Mouse (Mus musculus): ENCODE data around the gene Ndufc1. TPM values are rescaled to one million over a fixed set of nuclear protein-coding genes. Genes with fewer than 3 reads are reported as not detected.
A peak's percentile ranks its signal among the peaks of the same experiment; 100 is the strongest.
"Not testable (repeated sequence)": the region's sequence is repeated elsewhere in the genome, so short reads cannot be mapped to it uniquely, and the experiment has no call there.

Gene Ndufc1
- polyA plus RNA-seq, 1 experiment from 2014 or later = 1,267 TPM

DNA sequence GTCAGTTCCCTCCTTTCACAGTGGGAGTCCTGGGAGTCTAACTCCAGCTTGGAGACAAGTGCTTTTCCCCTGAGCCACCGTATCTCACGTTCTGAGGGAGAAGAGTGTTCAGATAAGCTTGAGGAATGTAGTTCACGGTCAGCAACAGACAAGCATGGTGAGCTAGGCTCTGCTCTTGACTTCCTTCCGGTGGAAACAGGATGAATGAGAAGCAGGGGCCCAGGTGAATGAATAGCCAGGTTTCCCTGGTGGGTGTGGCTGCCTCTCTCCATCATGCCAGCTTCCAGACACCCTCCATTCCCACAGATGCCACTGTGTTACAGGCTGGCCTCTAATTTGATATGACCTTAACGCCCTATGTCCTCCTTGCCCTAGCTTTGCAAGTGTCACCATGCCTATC lies 51.7 kb downstream of the Ndufc1 start:
- peaks cover 9% of the 10 kb centered on the region; the same call in 1 of the 2 replicates for H3K4me1 ChIP-seq (ENCODE audit: control insufficient read depth, insufficient read depth, low read length)
- no peak for ATAC-seq (replicated peaks; ENCODE audit: insufficient number of reproducible peaks, low FRiP score, low TSS enrichment)
- peak overlapping the region; percentile 79 for H3K4me2 ChIP-seq
- H3K9me3 ChIP-seq (replicated peaks; ENCODE audit: control insufficient read depth, low read length) = no peaks in the 10 kb centered on the region
- no peak overlapping the region for H3K27ac ChIP-seq (ENCODE audit: low read depth, low read length)
- no peaks in the 10 kb centered on the region for H3K27me3 ChIP-seq (ENCODE audit: control insufficient read depth, insufficient read depth, low read length)
- no peak overlapping the region for H3K9ac ChIP-seq (ENCODE audit: low read depth, low read length)
- H3K4me3 ChIP-seq (ENCODE audit: low read depth, low read length) = no peak overlapping the region
- 20% methylated on average over 5 of the region's 5 CpGs for WGBS (ENCODE audit: insufficient replicate concordance)
- no peaks in the 10 kb centered on the region for H3K36me3 ChIP-seq (ENCODE audit: control insufficient read depth, insufficient read depth, low read length)

DNA sequence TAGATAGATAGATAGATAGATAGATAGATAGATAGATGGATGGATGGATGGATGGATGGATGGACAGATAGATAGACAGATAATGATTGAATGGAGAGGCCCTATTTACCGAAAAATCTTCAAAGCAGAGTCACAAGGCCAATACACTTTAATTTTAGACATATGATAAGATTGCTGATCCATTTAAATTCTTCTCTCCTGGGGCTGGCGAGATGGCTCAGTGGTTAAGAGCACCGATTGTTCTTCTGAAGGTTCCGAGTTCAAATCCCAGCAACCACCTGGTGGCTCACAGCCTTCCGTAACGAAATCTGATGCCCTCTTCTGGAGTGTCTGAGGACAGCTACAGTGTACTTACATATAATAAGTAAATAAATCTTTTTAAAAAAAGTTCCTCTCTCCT lies 53.8 kb downstream of the Ndufc1 start:
- not testable (repeated sequence) for H3K36me3 ChIP-seq (ENCODE audit: control insufficient read depth, insufficient read depth, low read length); H3K9ac ChIP-seq (ENCODE audit: low read depth, low read length); H3K27me3 ChIP-seq (ENCODE audit: control insufficient read depth, insufficient read depth, low read length); H3K4me3 ChIP-seq (ENCODE audit: low read depth, low read length); H3K27ac ChIP-seq (ENCODE audit: low read depth, low read length); ATAC-seq (replicated peaks; ENCODE audit: insufficient number of reproducible peaks, low FRiP score, low TSS enrichment); H3K4me1 ChIP-seq (ENCODE audit: control insufficient read depth, insufficient read depth, low read length); H3K9me3 ChIP-seq (replicated peaks; ENCODE audit: control insufficient read depth, low read length); H3K4me2 ChIP-seq
- 84% methylated on average over 6 of the region's 6 CpGs for WGBS (ENCODE audit: insufficient replicate concordance)

Other genes with a start within 250 kb of the Ndufc1 start
- 10.4 and 12.2 TPM in 2 replicates for gene Noct, start 184.5 kb downstream of the Ndufc1 start, polyA plus RNA-seq (2014; fragmentation: Nextera tagmentation; extraction: Ambion mirVana)
- gene Elf2, start 68.3 kb downstream of the Ndufc1 start, polyA plus RNA-seq (2014; fragmentation: Nextera tagmentation; extraction: Ambion mirVana) = 44.5 and 48.2 TPM in 2 replicates
- 14.2 and 15.4 TPM in 2 replicates for gene Mgarp, start 12.2 kb downstream of the Ndufc1 start, polyA plus RNA-seq (2014; fragmentation: Nextera tagmentation; extraction: Ambion mirVana)
- 37.8 and 39.6 TPM in 2 replicates for gene Naa15, start 6.2 kb upstream of the Ndufc1 start, polyA plus RNA-seq (2014; fragmentation: Nextera tagmentation; extraction: Ambion mirVana)
- 13.7 and 16.2 TPM in 2 replicates for gene Rab33b, start 74.9 kb upstream of the Ndufc1 start, polyA plus RNA-seq (2014; fragmentation: Nextera tagmentation; extraction: Ambion mirVana)
- 6.0 and 8.4 TPM in 2 replicates for gene Setd7, start 151.9 kb upstream of the Ndufc1 start, polyA plus RNA-seq (2014; fragmentation: Nextera tagmentation; extraction: Ambion mirVana)

All from heart, embryonic 11.5 days (tissue).